Mouse (Mus musculus): Measurements from ENCODE around the gene Nmt1. TPM values are rescaled to one million over a fixed set of nuclear protein-coding genes. Genes with fewer than 3 reads are reported as not detected.

Gene Nmt1
- polyA plus RNA-seq, 1 experiment from 2014 or later = 68.5 TPM

- Histone ChIP-seq H3K27me3 (no peaks in the 10 kb centered on the region), H3K36me3 (peaks cover 16% of the 10 kb centered on the region), H3K9me3 (no peaks in the 10 kb centered on the region), H3K27ac (no peak overlapping the region), H3K4me1 (peaks cover 17% of the 10 kb centered on the region), H3K4me3 (no peak overlapping the region), H3K9ac (no peak overlapping the region), H3K4me2 (no peak overlapping the region)
- no peak for ATAC-seq (ENCODE audit: insufficient number of reproducible peaks, insufficient read depth, low FRiP score, low TSS enrichment, low read depth)
- 74% methylated on average over 3 of the region's 3 CpGs for WGBS
These were observed 7.2 kb upstream of the Nmt1 start for GRCm38 (mm10) chr11:103020713-103021335.

DNA sequence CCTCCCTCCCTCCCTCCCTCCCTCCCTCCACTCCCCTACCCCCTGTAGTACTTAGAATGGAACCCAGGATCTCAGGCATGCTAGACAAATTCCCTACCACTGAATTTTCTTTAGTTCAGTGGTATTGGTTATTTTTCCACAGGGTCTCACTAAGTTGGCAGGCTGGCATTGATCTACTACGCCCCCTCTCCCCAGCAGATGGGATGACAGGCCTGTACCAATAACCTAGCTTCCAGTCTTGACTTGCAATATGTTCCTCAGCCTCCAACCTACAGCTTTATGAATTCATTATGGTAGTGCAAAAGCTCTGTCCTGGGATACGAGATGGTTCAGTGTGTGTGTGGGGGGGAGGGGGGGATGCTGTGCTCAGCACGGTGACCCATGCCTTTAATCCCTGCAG is 4.0 kb upstream of the Nmt1 start:
- no peak overlapping the region for H3K4me2 ChIP-seq
- H3K27ac ChIP-seq = no peak overlapping the region
- no peak overlapping the region for H3K4me3 ChIP-seq
- H3K27me3 ChIP-seq = no peaks in the 10 kb centered on the region
- H3K36me3 ChIP-seq = peaks cover 20% of the 10 kb centered on the region
- ATAC-seq (ENCODE audit: insufficient number of reproducible peaks, insufficient read depth, low FRiP score, low TSS enrichment, low read depth) = no peak
- no peak overlapping the region for H3K9ac ChIP-seq
- peaks cover 24% of the 10 kb centered on the region for H3K4me1 ChIP-seq
- 91% methylated on average over 3 of the region's 3 CpGs for WGBS
- no peaks in the 10 kb centered on the region for H3K9me3 ChIP-seq

- H3K9me3 ChIP-seq = no peaks in the 10 kb centered on the region
- no peaks in the 10 kb centered on the region for H3K27me3 ChIP-seq
- 90% methylated on average over 3 of the region's 3 CpGs for WGBS
- H3K36me3 ChIP-seq = peaks cover 20% of the 10 kb centered on the region
- no peak overlapping the region for H3K27ac ChIP-seq
- H3K4me1 ChIP-seq = peaks cover 31% of the 10 kb centered on the region
- H3K9ac ChIP-seq = no peak overlapping the region
- peak overlapping the region; percentile 69 for H3K4me2 ChIP-seq
- peak overlapping the region; percentile 65 for H3K4me3 ChIP-seq
- ATAC-seq (ENCODE audit: insufficient number of reproducible peaks, insufficient read depth, low FRiP score, low TSS enrichment, low read depth) = no peak
These were observed 1.1 kb upstream of the Nmt1 start for GRCm38 (mm10) chr11:103026901-103027300.

DNA sequence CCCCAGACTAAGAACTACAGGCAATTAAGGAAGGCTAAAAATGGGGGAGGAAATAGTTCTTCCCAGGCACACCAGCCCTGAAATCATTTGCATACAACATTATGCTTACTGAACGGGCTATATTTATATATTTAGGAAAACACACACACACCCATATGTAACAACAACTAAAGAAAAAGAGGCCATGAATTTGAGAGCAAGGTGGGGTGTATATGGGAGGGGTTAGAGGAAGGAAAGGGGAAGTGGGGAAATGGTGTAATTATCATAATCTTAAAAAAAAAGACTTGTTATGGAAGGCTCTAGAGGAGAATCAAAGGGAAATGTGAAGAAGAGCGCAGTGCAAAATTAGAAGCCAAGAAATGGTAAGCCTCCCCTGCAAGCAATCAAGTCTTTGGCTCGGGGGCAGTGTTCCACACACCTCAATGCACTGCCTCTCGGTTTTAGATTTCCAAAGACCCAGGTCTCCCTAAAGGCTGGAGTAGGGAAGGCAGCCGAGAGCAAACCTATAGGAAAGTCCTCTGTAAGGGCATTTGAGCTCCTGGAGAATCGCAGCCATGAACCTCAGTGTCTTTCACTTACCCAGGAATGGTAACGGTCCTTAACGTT is 317 bp upstream of the Nmt1 start:
- Histone ChIP-seq H3K36me3 (peaks cover 24% of the 10 kb centered on the region), H3K4me2 (peak overlapping the region; percentile 69), H3K9ac (peak overlapping the region; percentile 80), H3K4me3 (peak overlapping the region; percentile 65), H3K27ac (peak overlapping the region; percentile 76; the same call in 1 of the 2 replicates), H3K9me3 (no peaks in the 10 kb centered on the region), H3K4me1 (peaks cover 31% of the 10 kb centered on the region), H3K27me3 (no peaks in the 10 kb centered on the region)
- WGBS = 13% methylated on average over 8 of the region's 8 CpGs
- ATAC-seq (ENCODE audit: insufficient number of reproducible peaks, insufficient read depth, low FRiP score, low TSS enrichment, low read depth) = no peak

GRCm38 (mm10) chr11:103033030-103033429 is 5.0 kb downstream of the Nmt1 start:
- WGBS = 87% methylated on average over 3 of the region's 3 CpGs
- peaks cover 20% of the 10 kb centered on the region; the same call in 1 of the 2 replicates for H3K36me3 ChIP-seq
- H3K4me3 ChIP-seq = no peak overlapping the region
- ATAC-seq (ENCODE audit: insufficient number of reproducible peaks, insufficient read depth, low FRiP score, low TSS enrichment, low read depth) = no peak
- H3K9me3 ChIP-seq = no peaks in the 10 kb centered on the region
- no peaks in the 10 kb centered on the region for H3K27me3 ChIP-seq
- peaks cover 19% of the 10 kb centered on the region for H3K4me1 ChIP-seq
- H3K27ac ChIP-seq = no peak overlapping the region
- H3K9ac ChIP-seq = no peak overlapping the region
- no peak overlapping the region for H3K4me2 ChIP-seq

- no peak overlapping the region for H3K4me3 ChIP-seq
- no peak overlapping the region for H3K4me2 ChIP-seq
- WGBS = 80% methylated on average over 6 of the region's 6 CpGs
- ATAC-seq (ENCODE audit: insufficient number of reproducible peaks, insufficient read depth, low FRiP score, low TSS enrichment, low read depth) = no peak
- no peaks in the 10 kb centered on the region for H3K9me3 ChIP-seq
- no peak overlapping the region for H3K27ac ChIP-seq
- peaks cover 28% of the 10 kb centered on the region; the same call in 1 of the 2 replicates for H3K36me3 ChIP-seq
- no peak overlapping the region for H3K9ac ChIP-seq
- H3K27me3 ChIP-seq = no peaks in the 10 kb centered on the region
- H3K4me1 ChIP-seq = peaks cover 10% of the 10 kb centered on the region
These were observed 7.0 kb downstream of the Nmt1 start for GRCm38 (mm10) chr11:103035007-103035406.

- WGBS = 86% methylated on average over 8 of the region's 8 CpGs
- H3K36me3 ChIP-seq = peaks cover 28% of the 10 kb centered on the region; the same call in 1 of the 2 replicates
These were observed 9.0 kb downstream of the Nmt1 start for GRCm38 (mm10) chr11:103036881-103037465.

DNA sequence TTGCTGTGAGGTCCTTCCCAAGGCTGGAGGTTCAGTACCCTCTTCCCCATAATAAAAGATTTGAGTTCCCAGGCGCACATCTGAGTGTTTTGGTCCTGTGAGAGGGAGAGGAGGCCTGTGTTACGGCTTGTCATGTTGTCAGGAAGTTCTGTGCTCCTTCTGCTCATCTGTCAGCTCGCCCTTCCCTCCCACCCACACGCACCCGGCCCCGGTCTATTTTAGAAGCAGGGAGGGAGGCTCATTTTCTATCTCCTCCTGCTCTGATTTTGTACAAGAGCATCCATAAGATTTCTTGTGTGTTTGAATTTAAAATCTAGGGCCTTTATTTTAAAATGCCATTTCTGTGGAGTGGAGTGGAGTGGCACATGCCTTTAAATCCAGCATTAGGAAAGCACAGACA is 10.0 kb downstream of the Nmt1 start:
- ATAC-seq (ENCODE audit: insufficient number of reproducible peaks, insufficient read depth, low FRiP score, low TSS enrichment, low read depth) = no peak
- Histone ChIP-seq H3K4me2 (no peak overlapping the region), H3K9ac (no peak overlapping the region), H3K4me3 (no peak overlapping the region), H3K9me3 (no peaks in the 10 kb centered on the region), H3K36me3 (peaks cover 30% of the 10 kb centered on the region), H3K27me3 (no peaks in the 10 kb centered on the region), H3K27ac (no peak overlapping the region), H3K4me1 (no peaks in the 10 kb centered on the region)
- WGBS = 91% methylated on average over 6 of the region's 6 CpGs

More at GRCm38 (mm10) chr11:103036881-103037465, 9.0 kb downstream of the Nmt1 start:
- no peak overlapping the region for H3K4me2 ChIP-seq
- ATAC-seq (ENCODE audit: insufficient number of reproducible peaks, insufficient read depth, low FRiP score, low TSS enrichment, low read depth) = no peak
- H3K9ac ChIP-seq = no peak overlapping the region
- no peak overlapping the region for H3K27ac ChIP-seq
- no peaks in the 10 kb centered on the region for H3K9me3 ChIP-seq
- H3K27me3 ChIP-seq = no peaks in the 10 kb centered on the region
- no peak overlapping the region for H3K4me3 ChIP-seq
- H3K4me1 ChIP-seq = no peaks in the 10 kb centered on the region

DNA sequence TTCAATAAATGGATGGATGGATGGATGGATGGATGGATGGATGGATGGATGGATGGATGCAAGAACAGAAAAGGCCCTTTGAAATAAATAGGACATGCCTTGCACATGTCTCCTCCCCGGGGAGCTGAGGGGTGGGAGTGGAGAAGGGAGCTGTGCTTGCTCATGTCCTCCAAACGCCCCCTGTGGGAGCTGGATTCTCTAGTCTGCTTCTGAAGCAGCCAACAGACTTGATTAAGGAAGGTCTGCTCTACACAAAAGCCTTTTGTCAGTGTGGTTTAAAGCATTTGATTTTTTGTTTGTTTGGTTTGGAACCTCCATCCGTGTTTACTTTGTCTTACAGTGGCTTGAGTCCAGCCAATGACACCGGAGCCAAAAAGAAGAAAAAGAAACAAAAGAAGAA is 14.8 kb downstream of the Nmt1 start:
- Histone ChIP-seq H3K36me3 (peaks cover 61% of the 10 kb centered on the region), H3K9ac (no peak overlapping the region), H3K27me3 (no peaks in the 10 kb centered on the region), H3K4me1 (no peaks in the 10 kb centered on the region), H3K27ac (no peak overlapping the region), H3K4me3 (no peak overlapping the region), H3K9me3 (no peaks in the 10 kb centered on the region), H3K4me2 (no peak overlapping the region)
- ATAC-seq (ENCODE audit: insufficient number of reproducible peaks, insufficient read depth, low FRiP score, low TSS enrichment, low read depth) = no peak
- WGBS = 80% methylated on average over 4 of the region's 4 CpGs

DNA sequence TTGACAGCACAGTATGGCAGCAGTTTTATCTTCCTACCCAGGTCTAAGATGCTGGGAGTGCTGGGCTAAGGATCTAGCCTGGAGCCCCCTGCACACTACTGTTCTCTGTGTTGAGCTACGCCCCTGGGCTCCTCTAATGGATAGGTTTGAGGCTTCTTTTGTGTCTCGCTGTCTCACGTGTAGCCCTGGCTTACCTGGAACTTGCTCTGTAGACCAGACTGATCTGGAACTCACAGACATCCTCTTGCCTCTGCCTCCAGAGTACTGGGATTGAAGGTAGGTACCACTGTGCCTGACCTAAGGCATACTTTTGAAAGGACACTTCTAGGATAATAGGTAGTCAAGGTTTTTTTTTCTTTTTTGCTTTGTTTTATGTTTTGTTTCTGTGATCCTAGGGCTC is 16.0 kb downstream of the Nmt1 start:
- Histone ChIP-seq H3K4me2 (no peak overlapping the region), H3K9ac (no peak overlapping the region), H3K4me1 (no peaks in the 10 kb centered on the region), H3K36me3 (peaks cover 53% of the 10 kb centered on the region), H3K9me3 (no peaks in the 10 kb centered on the region), H3K27me3 (no peaks in the 10 kb centered on the region), H3K4me3 (no peak overlapping the region), H3K27ac (no peak overlapping the region)
- WGBS = 96% methylated on average over 3 of the region's 3 CpGs
- no peak for ATAC-seq (ENCODE audit: insufficient number of reproducible peaks, insufficient read depth, low FRiP score, low TSS enrichment, low read depth)

DNA sequence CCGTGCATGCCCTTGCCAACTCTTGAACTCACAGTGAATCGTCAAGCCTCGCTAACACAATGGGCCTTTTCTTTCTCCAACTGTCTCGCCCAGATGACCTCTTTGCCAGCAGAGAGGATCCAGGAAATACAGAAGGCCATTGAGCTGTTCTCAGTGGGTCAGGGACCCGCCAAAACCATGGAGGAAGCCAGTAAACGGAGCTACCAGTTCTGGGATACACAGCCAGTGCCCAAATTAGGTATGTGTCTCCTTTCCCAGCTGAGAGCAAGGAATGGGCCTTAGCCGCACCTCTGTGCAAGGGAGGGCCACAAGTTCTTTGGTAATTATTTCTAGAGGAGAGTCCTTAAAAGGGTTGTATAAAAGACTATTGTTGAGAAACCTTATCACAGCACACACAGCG is 18.3 kb downstream of the Nmt1 start:
- no peak overlapping the region for H3K9ac ChIP-seq
- ATAC-seq (ENCODE audit: insufficient number of reproducible peaks, insufficient read depth, low FRiP score, low TSS enrichment, low read depth) = no peak
- H3K27ac ChIP-seq = no peak overlapping the region
- no peak overlapping the region for H3K4me3 ChIP-seq
- H3K27me3 ChIP-seq = no peaks in the 10 kb centered on the region
- peaks cover 70% of the 10 kb centered on the region for H3K36me3 ChIP-seq
- H3K4me2 ChIP-seq = no peak overlapping the region
- WGBS = 42% methylated on average over 8 of the region's 8 CpGs
- H3K4me1 ChIP-seq = no peaks in the 10 kb centered on the region
- H3K9me3 ChIP-seq = no peaks in the 10 kb centered on the region

DNA sequence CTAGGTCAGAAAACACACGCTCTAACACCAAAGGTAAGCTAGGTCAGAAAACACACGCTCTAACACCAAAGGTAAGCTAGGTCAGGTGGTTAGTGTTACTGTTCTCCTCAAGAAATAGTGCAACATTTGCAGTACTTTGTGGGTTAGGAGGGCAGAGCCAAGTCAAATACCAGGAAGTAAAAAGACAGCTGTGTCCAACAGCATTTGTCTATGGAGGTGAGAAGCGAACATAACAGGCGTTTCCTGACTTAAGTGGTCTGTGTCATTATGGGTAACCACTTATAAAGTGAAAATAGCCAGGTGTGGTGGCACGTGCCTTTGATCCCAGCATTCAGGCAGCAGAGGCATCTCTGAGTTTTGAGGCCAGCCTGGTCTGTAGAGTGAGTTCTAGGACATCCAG is 21.6 kb downstream of the Nmt1 start:
- H3K27me3 ChIP-seq = no peaks in the 10 kb centered on the region
- WGBS = 92% methylated on average over 5 of the region's 5 CpGs
- no peaks in the 10 kb centered on the region for H3K9me3 ChIP-seq
- H3K27ac ChIP-seq = no peak overlapping the region
- no peak overlapping the region for H3K9ac ChIP-seq
- H3K4me1 ChIP-seq = no peaks in the 10 kb centered on the region
- ATAC-seq (ENCODE audit: insufficient number of reproducible peaks, insufficient read depth, low FRiP score, low TSS enrichment, low read depth) = no peak
- H3K4me3 ChIP-seq = no peak overlapping the region
- no peak overlapping the region for H3K4me2 ChIP-seq
- peaks cover 73% of the 10 kb centered on the region for H3K36me3 ChIP-seq
